Mouse (Mus musculus) neural tube, embryonic 11.5 days (tissue): ENCODE measurements at regions not wholly inside any gene's neighbourhood (a gene's known extent, or its start where the extent isn't known, plus 50 kb on each side); places are given as distances from the start of the nearest gene placed in this dataset.

Experiments used
- ATAC-seq: fragments of 200-750 bp; cut with Nextera tagmentation; 2 replicates; pipeline ENCODE4 v1.8.0; 2017; ENCODE audit warnings: moderate number of reproducible peaks, mild to moderate bottlenecking, moderate TSS enrichment, moderate library complexity; ENCODE audit not compliant: insufficient read depth, low FRiP score, low TSS enrichment
- DNase-seq: peaks from one replicate; pipeline ENCODE4 v3.0.0-alpha.2; 2015; ENCODE audit warnings: low spot score
- H3K27ac ChIP-seq: fragments of 300-500 bp; sonication (generic); 2 replicates; pipeline ENCODE4 v1.5.1; 2014; ENCODE audit warnings: low read depth, mild to moderate bottlenecking, low read length
- H3K27me3 ChIP-seq: fragments of 300-500 bp; sonication (generic); 2 replicates; pipeline ENCODE4 v1.6.1; 2014; ENCODE audit warnings: mild to moderate bottlenecking, low read length, mixed read lengths; ENCODE audit not compliant: control insufficient read depth, insufficient read depth
- H3K36me3 ChIP-seq: fragments of 300-500 bp; sonication (generic); 2 replicates; pipeline ENCODE4 v1.6.1; 2014; ENCODE audit warnings: mild to moderate bottlenecking, low read length, moderate library complexity, mixed read lengths; ENCODE audit not compliant: control insufficient read depth, insufficient read depth
- H3K4me1 ChIP-seq: fragments of 300-500 bp; sonication (generic); 2 replicates; pipeline ENCODE4 v1.6.1; 2014; ENCODE audit warnings: low read length, mixed read lengths; ENCODE audit not compliant: control insufficient read depth, insufficient read depth
- H3K4me2 ChIP-seq: fragments of 300-500 bp; sonication (generic); 2 replicates; pipeline ENCODE4 v1.6.1; 2014; ENCODE audit warnings: low read depth, mild to moderate bottlenecking, moderate library complexity
- H3K4me3 ChIP-seq: fragments of 300-500 bp; sonication (generic); 2 replicates; pipeline ENCODE4 v1.5.1; 2014; ENCODE audit warnings: low read depth, low read length
- H3K9ac ChIP-seq: fragments of 300-500 bp; sonication (generic); 2 replicates; pipeline ENCODE4 v1.6.1; 2014; ENCODE audit warnings: mild to moderate bottlenecking, low read length
- H3K9me3 ChIP-seq: fragments of 300-500 bp; sonication (generic); 2 replicates; pipeline ENCODE4 v1.6.1; 2016; ENCODE audit warnings: low read length; ENCODE audit not compliant: control insufficient read depth
- WGBS: fragments of 180-500 bp; shearing (Covaris S2); extraction: QIAGEN DNeasy Blood & Tissue Kit; methylation state at CpG from one replicate; pipeline ENCODE4 v1.1.7; 2014; 5-methylcytosine and 5-hydroxymethylcytosine counted together

DNA sequence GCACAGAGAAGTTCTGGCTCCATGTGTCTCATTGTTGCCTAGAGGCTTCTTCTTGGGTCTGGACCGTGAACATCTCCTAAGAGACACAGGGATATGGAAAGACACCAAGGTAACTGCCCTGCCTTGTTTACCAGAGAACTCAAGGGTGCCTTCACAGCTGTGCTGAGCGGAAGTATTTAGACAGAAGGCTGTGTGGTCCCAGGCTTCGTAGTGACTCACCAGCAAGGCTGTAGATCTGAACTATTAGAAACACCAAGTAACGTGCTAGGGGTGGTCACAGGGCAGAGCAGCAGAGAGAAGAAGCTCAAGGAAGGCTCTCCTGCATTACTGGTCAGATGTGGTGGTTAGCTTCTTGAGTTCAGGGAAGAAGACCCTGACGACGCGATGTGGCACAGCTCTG lies 51.6 kb upstream of the Lpp start:
- H3K4me2 ChIP-seq = no peak overlapping the region
- no peaks in the 10 kb centered on the region for H3K27me3 ChIP-seq
- no peak overlapping the region for H3K9ac ChIP-seq
- WGBS = 86% methylated on average over 7 of the region's 7 CpGs
- H3K27ac ChIP-seq = no peak overlapping the region
- H3K4me3 ChIP-seq = no peak overlapping the region
- DNase-seq (no peak), ATAC-seq (no peak)
- H3K9me3 ChIP-seq = no peaks in the 10 kb centered on the region
- H3K4me1 ChIP-seq = no peaks in the 10 kb centered on the region
- no peaks in the 10 kb centered on the region for H3K36me3 ChIP-seq

- Histone ChIP-seq H3K4me3 (no peak overlapping the region), H3K4me2 (no peak overlapping the region), H3K27me3 (no peaks in the 10 kb centered on the region), H3K4me1 (no peaks in the 10 kb centered on the region), H3K9me3 (no peaks in the 10 kb centered on the region), H3K36me3 (no peaks in the 10 kb centered on the region), H3K9ac (no peak overlapping the region), H3K27ac (no peak overlapping the region)
- ATAC-seq (no peak), DNase-seq (no peak)
- WGBS = 53% methylated on average over 7 of the region's 7 CpGs
Measured at GRCm38 (mm10) chr16:24340646-24341045, 52.7 kb upstream of the Lpp start.

- Histone ChIP-seq H3K9ac (no peak overlapping the region), H3K27me3 (no peaks in the 10 kb centered on the region), H3K9me3 (no peaks in the 10 kb centered on the region), H3K4me1 (no peaks in the 10 kb centered on the region), H3K27ac (no peak overlapping the region), H3K4me2 (no peak overlapping the region), H3K4me3 (no peak overlapping the region), H3K36me3 (no peaks in the 10 kb centered on the region)
- 61% methylated on average over 10 of the region's 10 CpGs for WGBS
- DNase-seq = peak; percentile 17
- ATAC-seq = no peak
Measured at GRCm38 (mm10) chr16:24339320-24340265, 53.7 kb upstream of the Lpp start.

GRCm38 (mm10) chr16:24338404-24338803 lies 54.9 kb upstream of the Lpp start:
- H3K36me3 ChIP-seq = no peaks in the 10 kb centered on the region
- H3K27ac ChIP-seq = no peak overlapping the region
- no peaks in the 10 kb centered on the region for H3K4me1 ChIP-seq
- ATAC-seq = no peak
- 87% methylated on average over 7 of the region's 7 CpGs for WGBS
- H3K4me2 ChIP-seq = no peak overlapping the region
- no peaks in the 10 kb centered on the region for H3K9me3 ChIP-seq
- no peak for DNase-seq
- H3K27me3 ChIP-seq = no peaks in the 10 kb centered on the region
- H3K4me3 ChIP-seq = no peak overlapping the region
- H3K9ac ChIP-seq = no peak overlapping the region

GRCm38 (mm10) chr16:24334389-24334788 lies 58.9 kb upstream of the Lpp start:
- DNase-seq (no peak), ATAC-seq (no peak)
- Histone ChIP-seq H3K27me3 (no peaks in the 10 kb centered on the region), H3K4me3 (no peak overlapping the region), H3K4me1 (no peaks in the 10 kb centered on the region), H3K9me3 (no peaks in the 10 kb centered on the region), H3K4me2 (no peak overlapping the region), H3K36me3 (no peaks in the 10 kb centered on the region), H3K27ac (no peak overlapping the region), H3K9ac (no peak overlapping the region)
- 89% methylated on average over 2 of the region's 2 CpGs for WGBS

GRCm38 (mm10) chr16:24331446-24332020 lies 61.8 kb upstream of the Lpp start:
- Histone ChIP-seq H3K36me3 (no peaks in the 10 kb centered on the region), H3K9ac (no peak overlapping the region), H3K27ac (no peak overlapping the region), H3K9me3 (no peaks in the 10 kb centered on the region), H3K4me3 (no peak overlapping the region), H3K27me3 (no peaks in the 10 kb centered on the region), H3K4me2 (no peak overlapping the region), H3K4me1 (no peaks in the 10 kb centered on the region)
- 88% methylated on average over 13 of the region's 13 CpGs for WGBS
- no peak for ATAC-seq
- no peak for DNase-seq

GRCm38 (mm10) chr16:24326571-24326970 lies 66.7 kb upstream of the Lpp start:
- ATAC-seq (no peak), DNase-seq (no peak)
- 82% methylated on average over 4 of the region's 4 CpGs for WGBS
- Histone ChIP-seq H3K4me2 (no peak overlapping the region), H3K9ac (no peak overlapping the region), H3K9me3 (no peaks in the 10 kb centered on the region), H3K36me3 (no peaks in the 10 kb centered on the region), H3K27me3 (no peaks in the 10 kb centered on the region), H3K4me1 (no peaks in the 10 kb centered on the region), H3K27ac (no peak overlapping the region), H3K4me3 (no peak overlapping the region)

DNA sequence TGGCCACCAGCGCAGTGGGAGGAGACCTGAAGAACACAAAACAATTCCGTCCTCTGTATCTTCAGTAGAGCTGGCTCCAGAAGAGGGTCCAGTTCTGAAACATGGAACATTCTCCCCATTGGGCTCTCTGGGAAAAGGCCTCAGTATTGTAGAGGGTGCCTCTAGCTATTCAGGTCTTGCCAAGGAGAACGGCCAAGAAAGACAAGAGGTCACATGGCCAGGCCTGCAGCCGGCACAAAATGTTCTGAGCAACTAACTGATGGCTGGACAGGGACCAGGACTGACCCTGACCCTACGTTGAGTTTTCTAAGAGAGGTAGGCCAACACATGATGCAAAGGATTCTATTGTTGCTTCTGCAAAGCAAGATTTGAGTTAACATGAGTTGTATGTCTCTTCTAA lies 67.3 kb upstream of the Lpp start:
- H3K4me2 ChIP-seq = no peak overlapping the region
- ATAC-seq (no peak), DNase-seq (no peak)
- no peaks in the 10 kb centered on the region for H3K4me1 ChIP-seq
- no peaks in the 10 kb centered on the region for H3K27me3 ChIP-seq
- H3K9me3 ChIP-seq = no peaks in the 10 kb centered on the region
- H3K9ac ChIP-seq = no peak overlapping the region
- H3K4me3 ChIP-seq = no peak overlapping the region
- WGBS = 91% methylated on average over 5 of the region's 5 CpGs
- no peak overlapping the region for H3K27ac ChIP-seq
- H3K36me3 ChIP-seq = no peaks in the 10 kb centered on the region

DNA sequence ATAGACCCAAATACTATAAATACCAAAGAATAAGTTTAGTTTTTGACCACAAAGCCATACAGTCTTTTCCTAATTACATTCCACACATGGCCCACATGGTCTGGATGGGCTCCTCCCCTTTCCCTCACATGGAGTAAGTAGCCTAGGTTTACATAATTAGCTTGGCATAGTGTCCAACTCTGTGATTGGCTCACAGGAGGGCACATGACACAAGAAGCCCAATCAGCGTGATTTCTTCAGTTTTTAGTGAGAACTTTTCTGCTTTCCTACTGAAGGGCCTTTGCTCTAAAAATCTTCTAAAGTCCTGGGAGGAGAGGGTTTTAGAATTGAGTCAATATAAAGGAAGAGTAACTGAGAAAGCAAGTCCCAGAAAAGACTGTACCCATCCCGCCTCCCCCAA lies 68.4 kb upstream of the Lpp start:
- H3K4me1 ChIP-seq = no peaks in the 10 kb centered on the region
- H3K27me3 ChIP-seq = no peaks in the 10 kb centered on the region
- ATAC-seq (no peak), DNase-seq (no peak)
- no peak overlapping the region for H3K4me3 ChIP-seq
- no peaks in the 10 kb centered on the region for H3K9me3 ChIP-seq
- no peak overlapping the region for H3K4me2 ChIP-seq
- no peak overlapping the region for H3K9ac ChIP-seq
- no peak overlapping the region for H3K27ac ChIP-seq
- WGBS = 92% methylated on average over 2 of the region's 2 CpGs
- H3K36me3 ChIP-seq = no peaks in the 10 kb centered on the region
